Mouse (Mus musculus) stomach, embryonic 16.5 days (tissue): ENCODE measurements around the gene Fbxo7. TPM values are rescaled to one million over a fixed set of nuclear protein-coding genes. Genes with fewer than 3 reads are reported as not detected.
A peak's percentile ranks its signal among the peaks of the same experiment; 100 is the strongest.

Source experiments
- ATAC-seq: fragments of 200-750 bp; cut with Nextera tagmentation; 2 replicates; pipeline ENCODE4 v1.8.0; 2017; ENCODE audit warnings: moderate number of reproducible peaks, moderate TSS enrichment; ENCODE audit not compliant: insufficient read depth, low FRiP score
- H3K27ac ChIP-seq: fragments of 300-500 bp; sonication (generic); 2 replicates; pipeline ENCODE4 v1.5.1; 2014; ENCODE audit warnings: low read length
- H3K27me3 ChIP-seq: fragments of 300-500 bp; sonication (generic); 2 replicates; pipeline ENCODE4 v1.6.1; 2014; ENCODE audit warnings: low read length, control low read depth, mixed read lengths; ENCODE audit not compliant: control insufficient read depth, insufficient read depth
- H3K36me3 ChIP-seq: fragments of 300-500 bp; sonication (generic); 2 replicates; pipeline ENCODE4 v1.6.1; 2014; ENCODE audit warnings: low read length; ENCODE audit not compliant: control insufficient read depth, insufficient read depth
- H3K4me1 ChIP-seq: fragments of 300-500 bp; sonication (generic); 2 replicates; pipeline ENCODE4 v1.6.1; 2014; ENCODE audit warnings: low read length, control low read depth, mixed read lengths; ENCODE audit not compliant: control insufficient read depth, insufficient read depth
- H3K4me2 ChIP-seq: fragments of 300-500 bp; sonication (generic); 2 replicates; pipeline ENCODE4 v1.6.1; 2014; ENCODE audit warnings: low read depth, low read length, mixed read lengths
- H3K4me3 ChIP-seq: fragments of 300-500 bp; sonication (generic); replicated peaks from 2 replicates; pipeline ENCODE4 v1.5.1; 2014; ENCODE audit warnings: mild to moderate bottlenecking, low read length
- H3K9ac ChIP-seq: fragments of 300-500 bp; sonication (generic); 2 replicates; pipeline ENCODE4 v1.6.1; 2014; ENCODE audit warnings: low read length
- H3K9me3 ChIP-seq: fragments of 300-500 bp; sonication (generic); replicated peaks from 2 replicates; pipeline ENCODE4 v1.6.1; 2016; ENCODE audit warnings: low read length, control low read depth; ENCODE audit not compliant: control insufficient read depth
- WGBS: fragments of 180-500 bp; shearing (Covaris S2); extraction: QIAGEN DNeasy Blood & Tissue Kit; methylation state at CpG from one replicate; pipeline ENCODE4 v1.1.7; 2014; 5-methylcytosine and 5-hydroxymethylcytosine counted together
- polyA plus RNA-seq: library from polyadenylated mRNA; unstranded; fragments of >200 nt; fragmentation: Nextera tagmentation; extraction: Ambion mirVana; gene quantifications from 2 replicates; pipeline ENCODE4 v1.2.1, GENCODE M21; 2015

Gene Fbxo7
- polyA plus RNA-seq, 1 experiment from 2014 or later, result 38.0 TPM

- Histone ChIP-seq H3K4me2 (no peak overlapping the region), H3K36me3 (0 out of 2 replicates have a peak, but pooled peaks cover 3% of the 10 kb centered on the region), H3K27me3 (no peaks in the 10 kb centered on the region), H3K27ac (no peak overlapping the region), H3K4me1 (no peaks in the 10 kb centered on the region), H3K4me3 (no peak overlapping the region), H3K9me3 (no peaks in the 10 kb centered on the region), H3K9ac (no peak overlapping the region)
- ATAC-seq, result no peak
- WGBS, result 70% methylated on average over 10 of the region's 10 CpGs
Measured at GRCm38 (mm10) chr10:86052818-86053522, 31.2 kb downstream of the Fbxo7 start.

DNA sequence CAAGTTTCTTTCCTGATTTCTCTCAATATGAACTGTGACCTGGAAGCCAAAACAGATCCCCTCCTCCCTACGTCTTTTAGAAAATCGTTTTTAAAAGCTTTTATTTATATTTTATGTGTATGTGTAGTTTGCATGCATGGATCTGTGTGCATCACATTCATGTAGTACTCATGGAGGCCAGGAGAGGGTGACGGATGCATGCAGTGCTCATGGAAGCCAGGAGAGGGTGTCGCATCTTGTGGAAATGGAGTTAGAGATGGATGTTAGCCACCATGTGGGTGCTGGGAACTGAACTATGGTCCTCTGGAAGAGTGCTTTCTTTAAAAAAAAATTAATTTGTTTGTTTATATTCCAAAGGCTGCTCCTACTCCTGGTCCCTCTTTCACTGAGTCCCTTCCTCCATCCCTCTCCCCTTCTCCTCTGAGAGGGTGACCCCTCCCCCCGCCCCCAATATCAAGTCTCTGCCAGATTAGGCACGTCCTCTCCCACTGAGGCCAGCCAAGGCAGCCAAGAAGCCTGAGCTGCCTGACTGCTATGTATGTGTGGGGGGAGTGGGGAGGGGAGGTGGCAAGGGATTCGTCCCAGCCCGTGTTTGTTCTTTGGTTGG lies 34.6 kb downstream of the Fbxo7 start:
- no peaks in the 10 kb centered on the region for H3K4me1 ChIP-seq
- 84% methylated on average over 8 of the region's 8 CpGs for WGBS
- H3K4me3 ChIP-seq, result no peak overlapping the region
- 0 out of 2 replicates have a peak, but pooled peaks cover 3% of the 10 kb centered on the region for H3K36me3 ChIP-seq
- H3K9ac ChIP-seq, result no peak overlapping the region
- ATAC-seq, result 0 out of 2 replicates have a peak, but pooled peaks have one; percentile 11
- H3K27ac ChIP-seq, result no peak overlapping the region
- H3K9me3 ChIP-seq, result no peaks in the 10 kb centered on the region
- no peak overlapping the region for H3K4me2 ChIP-seq
- no peaks in the 10 kb centered on the region for H3K27me3 ChIP-seq

DNA sequence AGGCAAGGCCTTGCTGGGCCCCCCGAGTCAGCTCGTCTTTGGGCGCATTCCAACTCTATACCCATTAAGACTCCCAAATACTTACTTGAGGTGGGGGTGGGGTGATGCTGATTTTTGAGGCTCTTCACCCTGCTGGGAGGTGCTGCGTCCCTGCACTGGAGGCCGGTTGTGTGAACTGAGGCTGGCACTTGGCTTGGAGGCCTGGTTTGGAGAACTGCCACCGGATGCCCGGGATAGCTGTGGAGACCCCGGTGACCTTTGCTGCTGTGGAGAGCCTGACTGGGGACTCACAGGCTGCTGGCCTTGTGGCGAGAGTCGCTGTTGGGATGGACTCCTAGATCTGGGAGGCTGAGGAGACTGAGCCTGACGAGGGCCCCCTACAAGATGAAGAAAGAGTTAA lies 35.5 kb downstream of the Fbxo7 start:
- no peak overlapping the region for H3K27ac ChIP-seq
- no peaks in the 10 kb centered on the region for H3K27me3 ChIP-seq
- H3K4me1 ChIP-seq, result no peaks in the 10 kb centered on the region
- H3K4me3 ChIP-seq, result no peak overlapping the region
- no peak overlapping the region for H3K9ac ChIP-seq
- WGBS, result 83% methylated on average over 11 of the region's 11 CpGs
- H3K9me3 ChIP-seq, result 0 out of 2 replicates have a peak, but pooled peaks cover 7% of the 10 kb centered on the region
- 0 out of 2 replicates have a peak, but pooled peaks have one; percentile 15 for ATAC-seq
- H3K4me2 ChIP-seq, result no peak overlapping the region
- H3K36me3 ChIP-seq, result 0 out of 2 replicates have a peak, but pooled peaks cover 3% of the 10 kb centered on the region

GRCm38 (mm10) chr10:86057712-86058111 lies 35.9 kb downstream of the Fbxo7 start:
- Histone ChIP-seq H3K4me3 (no peak overlapping the region), H3K36me3 (0 out of 2 replicates have a peak, but pooled peaks cover 3% of the 10 kb centered on the region), H3K27me3 (no peaks in the 10 kb centered on the region), H3K9me3 (0 out of 2 replicates have a peak, but pooled peaks cover 8% of the 10 kb centered on the region), H3K4me1 (no peaks in the 10 kb centered on the region), H3K27ac (no peak overlapping the region), H3K9ac (no peak overlapping the region), H3K4me2 (no peak overlapping the region)
- 56% methylated on average over 2 of the region's 2 CpGs for WGBS
- ATAC-seq, result no peak

- H3K9ac ChIP-seq, result no peak overlapping the region
- 0 out of 2 replicates have a peak, but pooled peaks cover 8% of the 10 kb centered on the region for H3K9me3 ChIP-seq
- H3K4me2 ChIP-seq, result no peak overlapping the region
- H3K27ac ChIP-seq, result no peak overlapping the region
- WGBS, result 51% methylated on average over 3 of the region's 3 CpGs
- H3K27me3 ChIP-seq, result no peaks in the 10 kb centered on the region
- H3K4me1 ChIP-seq, result no peaks in the 10 kb centered on the region
- ATAC-seq, result no peak
- no peak overlapping the region for H3K4me3 ChIP-seq
- H3K36me3 ChIP-seq, result 0 out of 2 replicates have a peak, but pooled peaks cover 3% of the 10 kb centered on the region
Measured at GRCm38 (mm10) chr10:86060267-86060666, 38.5 kb downstream of the Fbxo7 start.

- Histone ChIP-seq H3K9ac (no peak overlapping the region), H3K27me3 (no peaks in the 10 kb centered on the region), H3K36me3 (no peaks in the 10 kb centered on the region), H3K4me1 (no peaks in the 10 kb centered on the region), H3K27ac (no peak overlapping the region), H3K9me3 (0 out of 2 replicates have a peak, but pooled peaks cover 8% of the 10 kb centered on the region), H3K4me3 (no peak overlapping the region), H3K4me2 (no peak overlapping the region)
- no peak for ATAC-seq
- WGBS, result 54% methylated on average over 5 of the region's 5 CpGs
Measured at GRCm38 (mm10) chr10:86062261-86063017, 40.7 kb downstream of the Fbxo7 start.

DNA sequence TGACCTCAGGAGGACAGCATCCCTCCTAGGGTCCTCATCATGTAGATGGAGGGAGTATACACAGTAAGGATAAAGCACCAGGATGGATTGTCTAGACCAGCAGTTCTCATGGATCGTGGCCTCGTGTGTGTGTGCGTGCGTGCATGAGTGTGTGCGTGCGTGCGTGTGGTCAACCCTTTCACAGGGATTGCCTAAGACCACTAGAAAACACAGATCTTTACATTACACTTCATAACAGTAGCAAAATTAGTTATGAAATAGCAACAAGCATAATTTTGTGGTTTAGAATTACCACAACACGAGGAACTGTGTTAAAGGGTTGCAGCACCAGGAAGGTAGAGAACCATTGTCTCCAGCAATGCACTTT lies 41.2 kb downstream of the Fbxo7 start:
- ATAC-seq, result no peak
- no peak overlapping the region for H3K27ac ChIP-seq
- 90% methylated on average over 8 of the region's 8 CpGs for WGBS

DNA sequence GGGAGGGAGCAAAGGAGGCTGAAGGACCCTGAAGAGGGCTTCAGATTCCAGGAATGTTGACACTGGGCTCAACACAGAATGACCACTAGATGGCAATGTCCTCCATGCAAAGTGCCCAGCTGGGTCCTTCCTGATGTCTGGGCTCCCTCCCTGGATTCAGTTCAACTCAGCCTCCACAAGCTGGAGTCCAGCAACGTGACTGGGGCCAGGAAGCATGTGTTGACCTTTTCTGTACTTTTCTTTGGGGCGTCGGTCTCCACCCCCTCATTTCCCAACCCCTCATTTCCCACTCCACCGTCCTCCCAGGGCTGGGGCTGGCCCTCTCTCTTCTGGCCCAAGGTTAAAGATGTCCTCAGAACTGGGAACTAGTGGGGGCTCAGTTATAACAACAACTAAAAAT lies 43.2 kb downstream of the Fbxo7 start:
- Histone ChIP-seq H3K4me3 (no peak overlapping the region), H3K27ac (no peak overlapping the region), H3K9me3 (0 out of 2 replicates have a peak, but pooled peaks cover 8% of the 10 kb centered on the region), H3K4me2 (no peak overlapping the region), H3K27me3 (no peaks in the 10 kb centered on the region), H3K36me3 (no peaks in the 10 kb centered on the region), H3K9ac (no peak overlapping the region; the same call in 1 of the 2 replicates), H3K4me1 (no peaks in the 10 kb centered on the region)
- ATAC-seq, result peak; percentile 80
- WGBS, result 3% methylated on average over 4 of the region's 4 CpGs

More for the DNA sequence above, 41.2 kb downstream of the Fbxo7 start:
- H3K4me3 ChIP-seq, result no peak overlapping the region
- H3K4me2 ChIP-seq, result no peak overlapping the region
- no peaks in the 10 kb centered on the region for H3K27me3 ChIP-seq
- H3K4me1 ChIP-seq, result no peaks in the 10 kb centered on the region
- no peak overlapping the region for H3K9ac ChIP-seq
- 0 out of 2 replicates have a peak, but pooled peaks cover 8% of the 10 kb centered on the region for H3K9me3 ChIP-seq
- no peaks in the 10 kb centered on the region for H3K36me3 ChIP-seq
